Mouse (Mus musculus): Measurements from ENCODE around the gene Sdf2l1. TPM values are rescaled to one million over a fixed set of nuclear protein-coding genes. Genes with fewer than 3 reads are reported as not detected.
"Not testable (repeated sequence)": the region's sequence is repeated elsewhere in the genome, so short reads cannot be mapped to it uniquely, and the experiment has no call there.

Gene Sdf2l1
- 87.4 and 114 TPM in 2 replicates for polyA plus RNA-seq (2016; fragmentation: Nextera tagmentation; extraction: Ambion mirVana)

DNA sequence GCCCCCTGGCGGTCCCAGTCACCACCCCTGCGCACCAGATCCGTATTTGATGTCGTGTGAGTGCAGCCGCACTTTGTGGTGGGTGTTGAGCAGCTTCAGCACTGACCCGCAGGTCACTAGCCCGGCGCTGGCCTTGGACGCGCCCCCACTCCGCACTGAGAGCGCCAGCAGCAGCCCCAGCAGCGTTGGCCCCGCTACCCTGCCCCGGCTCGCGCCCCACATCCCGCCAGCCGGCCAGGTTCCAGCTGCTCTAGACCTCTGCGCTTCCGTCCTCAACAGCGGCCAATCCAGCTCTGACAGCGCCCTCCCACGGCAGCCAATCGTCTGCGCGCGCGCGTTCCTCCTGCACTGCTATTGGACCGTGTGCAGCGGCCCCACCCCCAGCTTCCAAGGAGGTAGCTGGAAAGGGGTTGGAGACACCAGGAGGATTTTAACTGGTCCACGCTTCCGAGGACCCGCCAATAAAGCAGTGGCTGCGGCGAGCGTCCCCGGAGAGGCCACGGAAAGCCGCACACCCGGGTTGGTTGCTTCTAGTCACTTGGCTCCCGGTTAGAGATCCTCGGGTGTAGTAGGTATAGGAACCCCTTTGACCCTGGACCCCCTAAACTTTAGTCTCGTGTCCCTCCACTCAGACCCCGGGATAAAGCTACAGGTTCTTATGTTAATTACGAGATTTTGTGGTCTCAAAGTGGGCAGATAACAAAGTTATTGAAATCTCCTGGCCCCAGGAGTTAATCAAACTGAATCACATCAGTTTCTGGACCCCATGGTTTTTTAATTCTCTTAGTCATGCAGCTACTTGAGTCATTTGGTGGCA lies at the start of gene Sdf2l1:
Sdf2l1 (minus strand) TSS at position 295 of the 817 bp plus-strand sequence.
- peaks cover 14% of the 10 kb centered on the region for H3K36me3 ChIP-seq
- peak; percentile 98 for DNase-seq (ENCODE audit: low spot score)
- no peaks in the 10 kb centered on the region for H3K9me3 ChIP-seq (replicated peaks)
- H3K4me3 ChIP-seq: peak within 1 kb of the TSS; percentile 76
- peak within 1 kb of the TSS; percentile 89 for H3K27ac ChIP-seq
- H3K4me1 ChIP-seq: peaks cover 26% of the 10 kb centered on the region
- WGBS: under 1% methylated on average over 47 of the region's 47 CpGs
- no peaks in the 10 kb centered on the region for H3K27me3 ChIP-seq (ENCODE audit: low read depth, poor library complexity, severe bottlenecking)

DNA sequence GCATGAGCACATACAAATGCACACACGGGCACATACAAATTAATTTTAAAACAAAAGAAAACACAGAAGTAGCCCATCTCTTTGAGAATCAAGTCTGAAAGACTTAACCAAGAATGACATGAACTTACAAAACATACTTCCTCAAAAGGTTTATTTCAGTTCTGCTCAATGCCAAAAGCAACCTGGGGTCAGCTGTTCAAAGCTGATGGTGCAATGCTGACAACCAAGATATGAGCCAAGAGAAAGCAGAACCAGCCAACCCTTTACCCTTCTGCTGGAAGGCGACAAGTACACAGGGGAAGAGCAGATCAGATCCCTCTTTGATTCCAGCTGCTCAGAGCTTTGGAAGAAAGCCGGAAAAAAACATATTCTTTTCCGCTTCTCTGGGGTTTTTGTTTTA lies 49.2 kb upstream of the Sdf2l1 start:
- 94% methylated on average over 4 of the region's 4 CpGs for WGBS
- DNase-seq (ENCODE audit: low spot score): no peak
- Histone ChIP-seq H3K9me3 (replicated peaks) (no peaks in the 10 kb centered on the region), H3K4me3 (no peak overlapping the region), H3K4me1 (no peaks in the 10 kb centered on the region), H3K27ac (no peak overlapping the region), H3K36me3 (peaks cover 59% of the 10 kb centered on the region), H3K27me3 (ENCODE audit: low read depth, poor library complexity, severe bottlenecking) (no peaks in the 10 kb centered on the region)

DNA sequence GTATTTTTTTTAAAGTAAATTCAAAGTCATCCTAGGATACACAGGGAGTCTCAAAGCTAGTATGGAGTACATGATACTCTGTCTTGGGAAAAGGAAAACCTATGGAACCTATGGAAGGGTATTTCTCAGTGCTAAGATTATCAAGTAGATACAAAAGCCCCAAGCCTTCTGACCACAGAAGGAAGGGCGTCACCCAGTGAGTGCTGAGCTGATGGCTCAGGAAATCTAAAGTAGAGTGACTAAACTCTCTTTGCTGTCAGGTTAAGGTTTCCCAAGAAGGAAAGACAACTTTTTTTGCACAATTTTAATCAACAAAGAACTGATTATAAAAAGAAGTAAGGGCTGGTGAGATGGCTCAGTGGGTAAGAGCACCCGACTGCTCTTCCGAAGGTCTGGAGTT lies 47.5 kb upstream of the Sdf2l1 start:
- Histone ChIP-seq H3K4me1 (no peaks in the 10 kb centered on the region), H3K4me3 (no peak overlapping the region), H3K27ac (no peak overlapping the region), H3K36me3 (peaks cover 59% of the 10 kb centered on the region), H3K27me3 (ENCODE audit: low read depth, poor library complexity, severe bottlenecking) (no peaks in the 10 kb centered on the region), H3K9me3 (replicated peaks) (no peaks in the 10 kb centered on the region)
- DNase-seq (ENCODE audit: low spot score): no peak
- WGBS: 96% methylated on average over 3 of the region's 3 CpGs

DNA sequence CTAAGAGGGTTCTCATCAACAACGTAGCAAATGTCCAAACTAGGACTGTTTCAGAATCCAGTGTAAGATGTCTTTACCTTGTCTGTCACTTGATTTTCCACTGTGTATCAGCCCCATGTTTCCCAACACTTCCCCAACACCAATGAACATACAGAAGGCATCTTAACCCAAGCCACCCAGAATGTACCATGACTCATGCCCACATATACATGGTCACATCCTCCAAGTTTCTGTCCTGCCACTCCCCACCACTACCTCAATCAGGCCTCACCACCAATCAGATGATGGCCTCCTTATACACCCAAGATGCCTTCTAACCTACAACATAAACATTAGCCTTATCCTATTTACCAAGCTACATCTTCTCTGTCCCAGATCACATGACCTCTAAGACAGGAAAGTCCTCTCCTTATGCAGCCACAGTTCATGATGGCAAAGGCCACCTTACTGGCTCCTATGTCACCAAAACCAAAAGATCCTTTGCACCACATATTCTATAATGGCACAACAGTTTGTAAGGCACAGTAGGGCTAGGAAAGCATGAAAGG lies 45.5 kb upstream of the Sdf2l1 start:
- Histone ChIP-seq H3K36me3 (peaks cover 65% of the 10 kb centered on the region), H3K27me3 (ENCODE audit: low read depth, poor library complexity, severe bottlenecking) (no peaks in the 10 kb centered on the region), H3K9me3 (replicated peaks) (no peaks in the 10 kb centered on the region), H3K4me3 (no peak overlapping the region), H3K27ac (no peak overlapping the region), H3K4me1 (no peaks in the 10 kb centered on the region)
- DNase-seq (ENCODE audit: low spot score): no peak
- 97% methylated on average over 1 of the region's 1 CpGs for WGBS

DNA sequence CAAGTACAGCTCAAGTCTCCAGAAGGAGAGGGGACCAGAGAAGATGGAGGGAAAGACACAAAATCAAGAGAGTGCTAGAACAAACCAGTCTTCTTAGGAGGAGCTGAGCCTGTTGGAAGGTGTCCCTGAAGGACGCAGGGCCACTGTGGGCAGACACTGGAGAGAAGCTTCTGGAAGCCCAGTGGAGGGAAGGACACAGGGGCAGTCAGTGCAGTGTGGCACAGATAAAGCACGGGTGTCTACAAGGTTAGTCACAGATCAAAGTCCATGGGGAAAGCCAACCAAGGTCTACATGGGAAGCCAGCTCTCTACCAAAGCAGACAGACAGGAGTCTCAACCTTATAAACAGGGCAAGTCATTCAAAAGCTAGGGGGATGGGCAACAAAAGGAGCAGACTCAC lies 43.6 kb upstream of the Sdf2l1 start:
- Histone ChIP-seq H3K9me3 (replicated peaks) (no peaks in the 10 kb centered on the region), H3K4me1 (no peaks in the 10 kb centered on the region), H3K27me3 (ENCODE audit: low read depth, poor library complexity, severe bottlenecking) (no peaks in the 10 kb centered on the region), H3K4me3 (no peak overlapping the region), H3K27ac (no peak overlapping the region), H3K36me3 (peaks cover 78% of the 10 kb centered on the region)
- no peak for DNase-seq (ENCODE audit: low spot score)
- 88% methylated on average over 2 of the region's 2 CpGs for WGBS

DNA sequence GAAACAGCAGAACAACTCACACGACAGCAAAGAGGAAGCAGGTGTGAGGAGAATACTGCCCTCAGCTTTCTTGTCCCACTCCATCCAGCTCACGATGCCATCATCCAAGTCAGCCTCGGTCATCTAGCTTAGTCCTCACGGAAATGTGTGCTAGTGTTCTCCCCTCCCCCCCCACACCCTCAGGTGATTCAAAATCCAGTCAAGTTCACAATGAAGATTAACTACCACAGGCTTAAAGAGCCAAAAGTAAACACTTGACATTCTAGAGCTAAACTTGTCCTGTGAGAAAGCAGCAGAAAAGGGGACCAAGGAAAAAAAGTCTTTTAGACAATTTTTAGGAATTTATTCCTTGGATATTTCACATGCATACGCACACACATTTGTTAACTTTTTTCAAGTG lies 35.9 kb upstream of the Sdf2l1 start:
- peaks cover 87% of the 10 kb centered on the region for H3K36me3 ChIP-seq
- no peaks in the 10 kb centered on the region for H3K9me3 ChIP-seq (replicated peaks)
- DNase-seq (ENCODE audit: low spot score): no peak
- no peaks in the 10 kb centered on the region for H3K27me3 ChIP-seq (ENCODE audit: low read depth, poor library complexity, severe bottlenecking)
- no peaks in the 10 kb centered on the region for H3K4me1 ChIP-seq
- H3K27ac ChIP-seq: no peak overlapping the region
- WGBS: 90% methylated on average over 5 of the region's 5 CpGs
- H3K4me3 ChIP-seq: no peak overlapping the region

DNA sequence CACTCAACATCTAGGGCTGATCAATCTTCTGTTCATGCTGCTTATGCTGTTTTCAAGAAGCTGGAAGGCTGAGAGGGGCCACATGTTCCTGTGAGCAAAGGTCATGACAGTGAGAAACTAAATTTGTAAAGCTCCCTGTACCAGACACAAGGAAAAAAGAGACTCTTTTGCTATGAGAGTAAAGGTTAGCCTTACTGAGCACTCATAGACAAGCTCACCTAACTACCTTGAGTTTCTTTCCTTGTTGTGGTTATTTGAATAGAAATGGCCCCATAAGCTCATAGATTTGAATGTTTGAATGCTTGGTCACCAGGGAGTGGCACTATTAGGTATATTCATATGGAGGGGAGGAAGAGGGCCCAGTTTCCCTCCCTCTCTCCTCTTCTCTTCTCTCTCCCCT lies 35.0 kb upstream of the Sdf2l1 start:
- DNase-seq (ENCODE audit: low spot score): no peak
- H3K27ac ChIP-seq: no peak overlapping the region
- no peaks in the 10 kb centered on the region for H3K4me1 ChIP-seq
- H3K9me3 ChIP-seq (replicated peaks): no peaks in the 10 kb centered on the region
- H3K36me3 ChIP-seq: peaks cover 86% of the 10 kb centered on the region
- no peaks in the 10 kb centered on the region for H3K27me3 ChIP-seq (ENCODE audit: low read depth, poor library complexity, severe bottlenecking)
- H3K4me3 ChIP-seq: no peak overlapping the region

DNA sequence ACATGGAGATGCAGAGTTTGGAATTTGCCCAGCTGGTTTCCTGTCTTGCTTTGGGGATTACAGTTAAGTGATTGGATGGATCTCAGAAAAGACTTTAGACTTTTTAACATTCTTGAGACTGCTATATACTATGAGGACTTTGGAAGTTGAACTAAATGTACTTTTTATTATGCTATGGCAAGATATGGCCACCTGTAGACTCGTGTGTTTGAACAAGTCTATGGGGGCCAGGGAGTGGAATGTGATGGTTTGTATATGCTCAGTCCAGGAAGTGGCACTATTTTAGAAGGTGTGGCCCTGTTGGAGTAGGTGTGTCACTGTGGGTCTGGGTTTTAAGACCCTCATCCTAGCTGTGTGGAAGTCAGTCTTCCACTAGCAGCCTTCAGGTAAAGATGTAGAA lies 33.3 kb upstream of the Sdf2l1 start:
- WGBS: 94% methylated on average over 1 of the region's 1 CpGs
- not testable (repeated sequence) for H3K27ac ChIP-seq; H3K4me1 ChIP-seq; H3K9me3 ChIP-seq (replicated peaks); H3K27me3 ChIP-seq (ENCODE audit: low read depth, poor library complexity, severe bottlenecking); DNase-seq (ENCODE audit: low spot score); H3K4me3 ChIP-seq
- H3K36me3 ChIP-seq: peaks cover 90% of the 10 kb centered on the region

DNA sequence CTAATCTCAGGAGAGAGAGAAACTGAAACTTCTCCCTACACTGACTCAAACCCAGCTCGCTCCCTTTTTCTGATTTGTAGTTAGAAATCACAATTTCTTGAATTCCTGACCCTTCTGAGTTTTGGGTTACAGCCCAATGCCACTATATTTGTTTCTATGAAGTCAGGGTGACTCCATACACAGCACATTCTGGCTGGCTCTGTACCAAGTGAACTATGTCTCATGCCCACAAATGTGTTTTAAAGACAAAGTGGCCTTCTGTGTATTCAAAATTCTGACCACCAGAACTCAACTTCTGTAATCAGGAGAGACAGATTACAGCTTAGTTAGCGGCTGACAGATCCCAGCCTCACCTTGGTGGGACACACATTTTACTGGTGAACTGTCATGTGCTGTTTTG lies 22.2 kb upstream of the Sdf2l1 start:
- Histone ChIP-seq H3K27me3 (ENCODE audit: low read depth, poor library complexity, severe bottlenecking) (no peaks in the 10 kb centered on the region), H3K4me3 (no peak overlapping the region), H3K27ac (no peak overlapping the region), H3K4me1 (no peaks in the 10 kb centered on the region), H3K36me3 (peaks cover 89% of the 10 kb centered on the region), H3K9me3 (replicated peaks) (no peaks in the 10 kb centered on the region)
- no peak for DNase-seq (ENCODE audit: low spot score)
- WGBS: 93% methylated on average over 2 of the region's 2 CpGs

DNA sequence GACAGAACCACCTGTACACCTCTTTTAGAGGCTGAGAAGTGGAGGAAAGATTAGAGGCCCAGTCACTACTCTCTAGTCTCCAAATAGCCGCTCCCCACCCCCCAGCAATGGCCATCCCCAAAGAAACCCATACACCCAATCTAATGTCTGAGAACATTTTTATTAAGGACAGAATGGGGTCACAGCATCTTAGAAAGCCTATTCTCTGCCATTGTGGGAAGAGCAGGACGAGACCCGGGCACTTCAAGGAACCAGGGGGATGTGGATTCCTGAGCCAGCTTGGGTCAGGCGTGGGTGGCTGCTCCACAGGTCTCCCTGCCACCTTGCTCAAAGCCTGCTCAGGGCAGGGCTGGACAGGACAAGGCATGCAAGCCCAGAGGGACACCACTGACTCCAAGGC lies 19.7 kb upstream of the Sdf2l1 start:
- Histone ChIP-seq H3K4me1 (peaks cover 15% of the 10 kb centered on the region), H3K36me3 (peaks cover 64% of the 10 kb centered on the region), H3K4me3 (no peak overlapping the region), H3K27ac (no peak overlapping the region), H3K27me3 (ENCODE audit: low read depth, poor library complexity, severe bottlenecking) (peaks cover 18% of the 10 kb centered on the region), H3K9me3 (replicated peaks) (no peaks in the 10 kb centered on the region)
- 98% methylated on average over 4 of the region's 4 CpGs for WGBS
- DNase-seq (ENCODE audit: low spot score): no peak

DNA sequence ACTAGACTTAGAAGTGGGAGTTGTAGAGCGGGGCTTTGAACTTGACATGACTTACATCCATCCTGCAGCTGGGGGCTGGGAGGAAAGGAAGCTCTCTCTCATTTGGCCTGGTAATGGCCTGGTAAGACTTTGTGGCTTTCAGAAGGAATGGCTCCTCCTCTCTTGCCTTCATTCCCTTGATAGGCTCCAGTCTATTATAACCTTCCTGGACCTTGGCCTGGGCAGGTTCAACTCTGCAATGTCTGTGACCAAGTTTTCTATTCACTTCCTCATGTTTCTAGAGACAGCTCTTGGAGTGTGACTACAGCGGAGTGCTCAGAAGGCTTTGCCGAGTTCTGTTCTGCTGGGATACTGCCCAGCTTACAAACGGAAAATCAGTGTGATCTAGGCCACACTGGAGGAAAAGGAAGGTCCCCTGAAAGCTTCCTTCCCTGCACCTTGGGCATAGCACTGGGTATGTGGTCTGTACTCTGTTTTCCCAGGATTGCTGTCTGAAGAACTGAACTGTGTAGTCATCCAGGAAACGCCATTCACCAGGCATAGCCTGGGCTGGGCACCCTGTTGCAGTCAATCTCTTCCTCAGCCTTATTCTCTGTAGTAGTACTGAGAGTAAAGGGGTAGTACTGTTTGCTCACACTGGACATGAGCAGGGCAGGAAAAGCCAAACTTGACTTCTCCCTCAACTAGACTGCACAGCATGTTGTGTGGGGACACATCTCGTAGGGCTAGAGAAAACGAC lies 18.5 kb upstream of the Sdf2l1 start:
- Histone ChIP-seq H3K36me3 (peaks cover 52% of the 10 kb centered on the region), H3K27me3 (ENCODE audit: low read depth, poor library complexity, severe bottlenecking) (peaks cover 18% of the 10 kb centered on the region), H3K27ac (no peak overlapping the region), H3K4me1 (peaks cover 15% of the 10 kb centered on the region), H3K9me3 (replicated peaks) (no peaks in the 10 kb centered on the region), H3K4me3 (no peak overlapping the region)
- 86% methylated on average over 7 of the region's 7 CpGs for WGBS
- DNase-seq (ENCODE audit: low spot score): no peak

DNA sequence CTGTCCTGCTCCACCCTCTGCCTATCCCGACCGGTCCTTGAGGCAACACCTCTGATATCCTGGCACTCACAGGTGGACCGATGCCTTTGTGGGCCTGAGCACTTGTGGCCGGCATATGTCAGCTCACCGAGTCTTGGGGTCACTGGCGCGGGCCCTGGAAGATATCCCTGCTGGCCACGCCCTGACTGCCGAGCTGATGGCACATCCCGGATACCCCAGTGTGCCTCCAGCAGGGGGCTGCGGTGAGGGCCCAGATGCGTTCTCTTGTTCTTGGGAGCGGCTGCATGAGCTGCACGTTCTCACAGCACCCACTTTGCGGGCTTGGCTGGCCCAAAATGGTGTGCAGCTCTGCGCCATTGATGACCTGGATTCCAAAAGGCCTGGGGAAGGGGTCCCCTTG lies 15.9 kb upstream of the Sdf2l1 start:
- 6% methylated on average over 16 of the region's 16 CpGs for whole genome bisulfite sequencing
- H3K4me3 ChIP-seq: peak overlapping the region; percentile 63

DNA sequence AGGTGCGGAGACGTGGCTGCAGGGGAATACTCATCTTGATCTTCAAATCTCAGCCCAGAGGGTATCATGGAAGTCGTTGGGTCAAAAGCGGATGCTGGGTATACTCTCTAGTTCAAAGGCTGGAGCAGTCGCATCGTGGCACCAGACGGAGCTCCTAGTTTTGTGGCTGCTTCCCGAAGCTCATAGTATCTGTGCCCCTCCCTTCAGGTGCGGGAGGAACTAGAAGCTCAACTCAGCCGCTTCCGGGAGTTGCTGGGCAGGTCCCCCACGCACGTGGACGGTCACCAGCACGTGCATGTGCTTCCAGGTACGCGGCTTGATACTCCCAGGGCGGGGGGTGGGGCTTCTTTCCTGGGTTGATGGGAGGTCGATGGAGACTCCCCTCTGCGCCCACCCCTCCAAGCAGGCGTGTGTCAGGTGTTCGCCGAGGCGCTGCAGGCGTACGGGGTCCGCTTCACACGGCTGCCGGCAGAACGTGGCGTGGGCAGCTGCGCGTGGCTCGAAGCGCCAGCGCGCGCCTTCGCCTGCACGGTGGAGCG lies 15.3 kb upstream of the Sdf2l1 start:
- Histone ChIP-seq H3K27me3 (ENCODE audit: low read depth, poor library complexity, severe bottlenecking) (peaks cover 18% of the 10 kb centered on the region), H3K9me3 (replicated peaks) (no peaks in the 10 kb centered on the region), H3K27ac (peak overlapping the region; percentile 66), H3K4me1 (peaks cover 20% of the 10 kb centered on the region), H3K36me3 (peaks cover 22% of the 10 kb centered on the region), H3K4me3 (peak overlapping the region; percentile 63)
- 1% methylated on average over 41 of the region's 41 CpGs for WGBS
- DNase-seq (ENCODE audit: low spot score): peak; percentile 54

More for the DNA sequence above, 15.9 kb upstream of the Sdf2l1 start:
- Histone ChIP-seq H3K4me1 (peaks cover 20% of the 10 kb centered on the region), H3K9me3 (replicated peaks) (no peaks in the 10 kb centered on the region), H3K27ac (no peak overlapping the region), H3K36me3 (peaks cover 28% of the 10 kb centered on the region), H3K27me3 (ENCODE audit: low read depth, poor library complexity, severe bottlenecking) (peaks cover 18% of the 10 kb centered on the region)
- DNase-seq (ENCODE audit: low spot score): peak; percentile 59
